Mouse (Mus musculus): Measurements from ENCODE around the gene Herc1.

DNA sequence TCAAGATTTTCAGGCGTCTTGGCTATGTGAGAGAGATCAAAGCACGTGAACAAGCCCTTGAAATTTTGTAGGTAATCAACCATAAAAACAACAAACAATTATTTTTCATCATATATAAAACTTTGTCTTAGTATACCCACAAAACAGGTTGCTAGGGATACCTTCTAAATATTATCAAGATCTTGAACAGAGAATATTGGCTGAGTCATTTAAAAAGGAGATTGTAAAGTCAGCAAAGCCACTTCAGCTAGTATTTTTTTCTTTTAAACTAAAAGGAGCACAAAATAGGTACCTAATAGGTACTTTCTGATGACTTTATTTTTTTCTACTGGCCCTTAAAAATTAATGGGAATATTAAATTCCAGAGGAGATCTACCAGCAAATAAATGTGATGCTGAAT is 2.5 kb downstream of the Herc1 start:
- TF ChIP-seq POLR2A (IDR thresholded peaks at IDR 0.05; ENCODE audit: extremely low read depth, insufficient read depth, low read length) (no peak), CTCF (IDR thresholded peaks at IDR 0.05; ENCODE audit: low read depth, low read length) (no peak)
